Mouse (Mus musculus) monocyte, adult 2 months (primary cell): ENCODE data around the gene Zc3h7b.
"Not testable (repeated sequence)": the region's sequence is repeated elsewhere in the genome, so short reads cannot be mapped to it uniquely, and the experiment has no call there.

ENCODE experiments used
- DNase-seq, 2 experiments: peaks; one replicate each; pipeline ENCODE4 v3.0.0; 2022; ENCODE audit warnings: low spot score in 2 of 2, low read depth in 1 of 2

The Zc3h7b gene

DNA sequence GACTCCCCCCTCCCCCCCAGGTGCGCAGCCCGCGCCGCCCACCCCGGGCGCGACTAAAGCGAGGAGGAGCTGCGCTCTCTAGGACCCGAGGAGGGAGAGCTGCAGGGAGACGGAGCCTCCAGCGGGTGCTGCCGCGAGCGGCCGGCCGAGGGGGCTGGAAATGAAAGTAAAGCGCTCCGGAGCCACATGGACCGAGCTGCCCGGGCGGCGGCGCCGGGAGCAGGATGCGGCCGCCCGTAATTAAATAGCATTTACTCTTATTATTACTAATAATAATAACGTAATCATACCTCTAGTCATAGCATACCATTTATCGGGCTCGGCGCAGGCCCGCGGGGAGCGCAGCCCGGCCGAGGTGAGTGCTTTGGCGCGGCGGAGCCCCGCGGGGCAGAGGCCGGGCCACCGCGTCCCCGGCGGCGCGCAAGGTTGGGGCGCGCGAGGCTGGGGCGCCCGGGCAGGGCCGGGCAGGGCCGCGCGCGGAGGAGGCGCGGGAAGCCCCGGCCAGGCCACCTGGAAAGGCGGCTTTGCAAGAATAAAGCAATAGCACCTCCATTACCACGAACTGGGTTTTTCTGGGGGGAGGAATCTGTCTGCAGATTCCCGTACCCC lies at the start of gene Zc3h7b, which contains the start of gene Rangap1:
Gene Zc3h7b (plus strand): TSS at position 66 of the 609 bp plus-strand sequence.
Gene Rangap1 (minus strand): TSS at position 539 of the 609 bp plus-strand sequence.
- DNase-seq: peak; percentile 11 to 16

DNA sequence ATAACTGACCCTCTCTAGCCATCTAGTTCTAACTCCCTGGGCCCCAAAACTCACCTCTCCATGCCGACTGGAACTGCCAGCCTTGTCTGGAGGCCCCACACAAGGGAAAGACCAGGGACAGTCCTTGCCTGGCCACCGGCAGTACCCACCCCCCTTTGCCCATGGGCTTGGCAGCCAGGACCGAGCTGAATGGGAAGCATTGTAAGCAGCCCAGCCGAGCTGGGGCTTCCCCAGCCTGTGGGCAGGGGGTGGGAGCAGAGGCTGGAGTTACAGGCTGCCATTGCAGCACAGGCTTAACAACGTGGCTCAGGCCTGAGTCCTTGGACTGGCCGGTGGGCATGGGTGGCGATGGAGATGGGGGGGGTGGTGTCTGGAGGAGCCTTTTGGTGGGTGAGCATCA lies 47.7 kb upstream of the Zc3h7b start, which contains the start of gene Chadl:
Gene Chadl (minus strand): TSS at position 113 of the 400 bp plus-strand sequence.
- DNase-seq: no peak

DNA sequence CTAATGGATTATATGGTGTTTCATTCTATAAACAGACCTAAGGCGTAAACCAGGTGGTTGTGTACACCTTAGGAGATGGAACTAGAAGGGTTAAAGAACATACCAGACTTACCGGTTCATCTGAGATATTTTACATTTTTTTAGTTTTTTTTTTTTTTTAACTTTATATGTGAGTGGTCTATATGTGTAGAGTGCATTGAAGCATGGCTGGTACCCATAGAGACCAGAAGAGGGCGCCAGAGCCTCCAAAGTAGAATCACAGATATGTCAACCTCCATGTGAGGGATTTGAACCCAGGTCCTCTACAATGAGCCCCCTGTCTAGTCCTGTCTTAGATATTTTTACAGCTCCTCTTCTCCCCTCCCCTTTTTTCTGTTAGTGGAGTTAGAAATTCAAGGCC lies 47.0 kb upstream of the Zc3h7b start:
- no peak for DNase-seq

DNA sequence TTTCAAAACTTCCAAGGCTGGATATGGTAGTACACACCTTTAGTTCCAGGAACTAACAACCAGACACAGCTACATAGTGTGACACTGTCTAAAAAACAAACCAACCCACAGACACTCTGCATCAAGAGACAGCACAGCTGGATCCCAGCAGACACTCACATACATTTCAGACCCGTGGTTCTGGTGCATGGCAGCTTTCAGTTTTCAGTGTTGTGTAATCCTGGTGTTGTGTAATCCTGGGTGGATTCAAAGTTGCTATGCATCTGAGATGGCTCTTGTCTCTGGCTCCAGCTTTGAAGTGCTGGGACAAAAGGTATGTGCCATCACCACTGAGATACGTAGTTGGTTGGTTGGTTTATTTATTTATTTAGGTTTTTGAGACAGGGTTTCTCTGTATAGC lies 46.3 kb upstream of the Zc3h7b start:
- no peak for DNase-seq

DNA sequence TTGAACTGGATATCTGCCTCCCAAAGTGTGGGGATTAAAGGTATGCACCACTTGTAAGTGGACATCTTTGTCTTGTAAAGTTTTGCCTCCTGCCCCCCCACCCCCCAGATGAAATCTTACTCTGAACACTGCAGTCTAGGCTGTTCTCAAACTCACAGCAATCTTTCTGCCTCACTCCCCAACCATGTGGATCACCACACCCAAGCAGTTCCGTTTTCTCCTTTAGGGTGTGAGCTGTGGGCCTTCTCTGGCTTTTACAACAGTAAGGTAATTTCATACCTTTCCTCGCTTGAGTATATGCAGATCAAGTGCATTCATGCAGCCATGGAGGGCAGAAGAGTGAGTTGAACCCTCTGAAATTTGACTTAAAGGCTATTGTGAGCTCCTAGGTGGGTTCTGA lies 44.7 kb upstream of the Zc3h7b start:
- DNase-seq: no peak

DNA sequence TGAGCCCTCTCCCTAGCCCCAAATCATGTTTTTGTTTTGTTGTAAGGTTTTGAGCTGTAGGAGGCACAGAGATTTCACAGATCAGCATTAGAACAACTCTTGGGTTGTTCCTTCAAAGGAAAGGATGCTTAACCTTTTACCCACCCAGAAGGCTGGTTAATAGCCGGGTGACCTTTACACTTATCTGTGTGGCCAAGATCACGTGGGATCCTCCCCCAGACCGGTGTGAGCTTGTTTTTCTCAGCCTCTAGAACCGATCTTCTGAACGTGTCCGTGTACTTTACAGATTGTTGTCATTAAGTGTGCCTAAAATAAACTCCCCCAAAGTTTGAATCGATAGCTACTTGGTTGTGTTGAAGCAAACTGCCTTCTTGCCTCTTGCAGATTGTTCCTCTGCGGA lies 44.3 kb upstream of the Zc3h7b start:
- no peak for DNase-seq

DNA sequence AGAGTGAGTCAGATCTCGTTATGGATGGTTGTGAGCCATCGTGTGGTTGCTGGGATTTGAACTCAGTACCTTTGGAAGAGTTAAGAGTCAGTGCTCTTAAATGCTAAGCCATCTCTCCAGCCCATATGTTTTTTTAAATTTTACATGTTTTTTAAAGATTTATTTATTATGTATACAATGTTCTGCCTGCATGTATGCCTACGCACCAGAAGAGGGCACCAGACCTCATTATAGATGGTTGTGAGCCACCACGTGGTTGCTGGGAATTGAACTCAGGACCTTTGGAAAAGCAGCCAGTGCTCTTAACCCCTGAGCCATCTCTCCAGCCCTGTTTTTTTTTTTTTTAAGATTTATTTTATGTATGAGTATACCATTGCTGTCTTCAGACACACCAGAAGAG lies 43.5 kb upstream of the Zc3h7b start:
- not testable (repeated sequence) for DNase-seq

DNA sequence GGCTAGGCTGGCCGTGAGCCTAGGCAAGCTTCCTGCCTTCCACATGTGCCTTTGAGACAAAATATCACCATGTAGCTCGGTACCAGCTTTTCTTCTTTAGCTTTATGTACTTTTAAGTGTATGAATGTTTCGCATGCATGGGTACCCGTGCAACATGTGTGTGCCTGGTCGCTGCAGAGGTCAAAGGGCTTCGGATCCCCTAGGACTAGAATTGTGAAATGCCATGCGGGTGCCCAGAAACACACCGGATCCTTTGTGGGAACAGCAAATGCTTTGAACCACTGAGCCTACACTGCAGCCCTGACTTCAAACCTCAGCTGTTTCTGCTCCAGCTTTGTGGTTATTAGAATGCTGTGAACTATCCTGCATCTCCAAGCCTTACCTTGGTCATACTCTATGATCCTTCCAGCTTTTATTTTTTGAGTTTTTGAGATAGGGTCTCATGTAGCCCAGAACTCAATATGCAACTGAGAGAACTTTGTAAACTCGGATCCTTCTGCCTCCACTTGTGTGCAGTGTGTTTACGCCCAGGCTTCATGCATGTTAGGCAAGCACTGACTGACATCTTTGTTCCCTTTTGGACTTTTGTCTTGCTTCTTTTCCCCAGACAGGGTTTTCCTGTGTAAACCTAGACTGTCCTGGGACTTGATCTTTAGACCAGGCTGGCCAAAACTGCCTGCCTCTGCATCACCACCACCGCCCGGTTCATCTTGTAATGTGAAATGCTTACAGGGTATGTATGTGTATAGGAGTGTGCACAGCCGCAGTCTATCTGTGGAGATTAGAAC lies 42.4 kb upstream of the Zc3h7b start:
- DNase-seq: no peak

DNA sequence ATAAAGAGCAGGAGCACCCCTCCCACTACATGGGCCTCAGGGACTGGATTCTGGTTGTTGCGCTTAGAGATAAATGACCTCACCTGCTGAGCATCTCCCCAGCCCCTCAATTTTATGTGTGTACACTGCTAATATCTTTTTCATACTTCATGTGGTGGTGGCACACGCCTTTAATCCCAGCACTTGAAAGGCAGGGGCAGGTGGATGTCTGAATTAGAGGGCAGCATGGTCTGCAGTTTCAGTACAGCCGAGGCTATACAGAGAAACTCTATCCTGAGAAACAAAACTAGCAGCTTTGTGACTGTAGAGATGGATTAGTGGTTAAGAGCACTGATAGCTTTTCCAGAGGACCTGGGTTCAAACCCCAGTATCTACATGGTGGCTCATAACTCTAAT lies 41.8 kb upstream of the Zc3h7b start:
- DNase-seq: no peak

DNA sequence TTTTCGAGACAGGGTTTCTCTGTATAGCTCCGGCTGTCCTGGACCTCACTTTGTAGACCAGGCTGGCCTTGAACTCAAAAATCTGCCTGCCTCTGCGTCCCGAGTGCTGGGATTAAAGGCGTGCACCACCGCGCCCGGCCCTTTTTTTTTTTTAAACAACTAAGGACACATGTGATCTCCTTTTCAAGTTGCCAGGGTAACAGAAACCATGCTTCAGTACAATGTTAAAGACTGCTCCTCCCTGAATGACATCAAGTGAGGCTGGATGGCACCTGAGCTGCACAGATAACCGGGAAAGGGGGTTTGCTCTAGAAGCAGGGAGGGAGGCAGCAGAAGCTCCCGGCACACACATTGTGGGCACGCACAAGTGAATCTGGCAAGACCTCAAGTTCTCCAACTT lies 35.9 kb upstream of the Zc3h7b start:
- DNase-seq: no peak

DNA sequence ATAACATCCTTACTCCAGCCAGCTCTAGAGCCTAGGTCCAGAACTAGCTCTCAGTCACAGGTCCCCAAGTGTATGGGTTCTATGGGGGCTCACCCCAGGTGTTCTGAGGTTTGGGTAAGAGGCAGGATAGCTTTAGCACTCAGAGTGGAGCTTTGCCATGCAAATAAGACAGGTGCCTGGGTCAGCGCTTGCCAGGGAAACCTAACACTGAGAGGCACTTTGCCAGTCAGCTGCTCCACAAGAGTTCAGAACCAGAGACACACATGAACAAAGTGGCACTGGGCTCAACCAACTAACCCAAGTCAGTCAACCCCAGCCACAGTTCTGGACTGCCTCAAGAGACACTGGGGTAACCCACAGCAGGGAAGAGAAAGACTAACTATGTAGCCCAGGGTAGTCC lies 35.2 kb upstream of the Zc3h7b start:
- no peak for DNase-seq

DNA sequence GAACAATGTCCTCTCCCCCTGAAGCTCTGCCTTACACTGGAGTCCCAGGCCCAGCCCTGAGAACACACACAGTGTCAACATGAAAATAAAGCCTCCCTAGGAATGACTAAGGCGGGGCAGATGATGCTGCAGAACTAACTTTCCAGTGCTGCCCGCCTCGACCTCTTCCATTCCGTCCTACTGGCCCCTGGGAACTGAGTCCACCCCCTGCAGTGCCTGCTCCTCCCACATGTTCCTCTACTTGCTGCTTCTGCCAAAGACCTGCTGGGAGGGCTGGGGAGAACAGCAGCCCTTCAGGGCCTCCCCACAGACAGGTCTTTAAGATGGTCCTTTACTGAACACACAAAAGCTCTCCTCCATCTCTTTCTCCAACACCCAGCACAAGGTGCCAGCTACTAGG lies 34.1 kb upstream of the Zc3h7b start:
- DNase-seq: no peak

DNA sequence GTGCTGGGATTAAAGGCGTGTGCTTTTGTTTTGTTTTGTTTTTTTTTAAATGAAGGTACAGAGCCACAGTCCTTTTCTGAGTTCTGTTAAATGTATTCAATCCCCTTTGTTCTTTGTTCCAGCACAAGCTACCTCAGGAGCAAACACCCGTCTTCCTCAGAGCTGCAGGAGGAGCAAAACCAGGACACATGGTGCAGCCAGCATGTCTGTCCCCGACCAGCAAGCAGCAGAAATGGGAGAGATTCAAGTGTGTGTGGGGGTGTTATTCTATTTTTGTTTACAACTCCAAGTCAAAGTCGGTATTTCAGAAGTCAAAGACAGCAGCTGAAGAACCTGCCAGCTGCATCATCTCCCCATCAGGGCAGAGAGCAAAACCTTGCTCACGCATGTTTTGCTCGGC lies 31.1 kb upstream of the Zc3h7b start:
- no peak for DNase-seq

DNA sequence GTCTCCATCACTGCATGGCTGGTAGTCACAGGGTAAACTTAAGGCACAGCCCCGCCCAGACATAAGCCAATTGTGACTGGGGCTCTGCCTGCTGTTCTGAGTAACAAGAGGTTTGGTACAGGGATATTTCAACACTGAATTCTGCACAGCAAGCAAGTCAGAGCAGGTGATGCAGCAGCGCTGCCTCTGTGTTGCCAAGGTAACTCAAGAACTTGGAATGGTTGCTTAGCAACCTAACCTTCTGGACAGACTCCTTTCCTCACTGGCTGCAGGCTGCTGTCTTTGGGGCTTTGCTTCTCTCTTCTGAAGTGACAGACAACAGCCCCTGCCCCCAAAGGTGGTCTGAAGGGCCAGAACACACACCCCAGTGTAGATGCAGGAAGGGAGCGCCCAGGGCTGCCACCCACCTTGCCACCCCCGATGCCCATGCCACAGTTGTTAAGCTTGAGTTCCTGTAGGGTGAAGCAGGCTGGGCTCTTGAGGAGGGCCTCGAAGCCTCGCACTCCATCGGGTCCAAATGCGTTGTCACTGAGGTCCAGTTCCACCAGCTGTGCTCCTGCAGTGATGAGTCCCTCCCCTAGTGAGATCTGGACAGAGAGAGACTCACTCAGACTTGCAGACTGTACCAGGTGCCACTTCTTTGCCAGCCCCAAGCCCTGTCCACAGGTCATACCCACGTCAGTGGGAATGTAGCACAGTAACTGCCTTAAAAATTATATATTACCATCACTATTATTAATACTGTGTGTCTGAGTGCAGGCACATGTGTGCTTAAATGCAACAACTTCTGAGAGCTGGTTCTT lies 26.3 kb upstream of the Zc3h7b start:
- no peak for DNase-seq

DNA sequence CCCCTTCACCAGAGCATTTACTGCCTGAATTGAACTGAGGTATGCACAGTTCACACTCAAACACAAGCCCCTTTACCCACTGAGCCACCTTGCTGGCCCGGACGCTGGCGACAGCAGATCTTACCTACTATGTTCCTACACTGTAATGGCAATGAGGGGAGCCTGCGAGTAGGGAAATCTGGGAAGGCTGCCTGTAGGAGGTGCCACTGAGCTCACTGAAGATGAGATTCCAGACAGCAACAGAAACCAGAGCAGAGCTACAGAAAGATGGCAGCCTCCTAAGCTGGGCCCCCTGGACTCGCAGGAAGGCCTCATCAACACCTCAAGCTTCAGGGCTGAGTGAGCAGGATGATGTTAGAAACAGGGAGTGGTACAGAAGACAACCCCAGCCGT lies 25.7 kb upstream of the Zc3h7b start:
- DNase-seq: no peak

DNA sequence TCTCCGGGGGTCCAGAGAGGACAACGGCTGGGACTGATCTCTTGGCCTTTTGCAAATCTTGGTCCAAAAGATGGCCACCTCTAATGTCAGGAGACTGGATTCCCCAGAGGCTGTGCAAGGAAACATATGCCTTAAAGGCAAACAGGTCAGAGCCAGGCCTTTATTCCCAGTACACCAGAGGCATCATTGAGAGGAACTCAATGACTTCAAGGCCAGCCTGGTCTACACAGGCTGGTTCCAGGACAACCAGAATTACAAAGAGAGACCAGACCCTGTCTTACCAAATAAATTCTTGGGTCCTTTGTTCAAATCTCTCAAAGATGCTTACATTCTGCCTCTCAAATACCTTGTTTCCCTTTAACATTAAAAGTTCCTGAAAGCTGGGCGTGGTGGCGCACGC lies 22.5 kb upstream of the Zc3h7b start:
- no peak for DNase-seq

DNA sequence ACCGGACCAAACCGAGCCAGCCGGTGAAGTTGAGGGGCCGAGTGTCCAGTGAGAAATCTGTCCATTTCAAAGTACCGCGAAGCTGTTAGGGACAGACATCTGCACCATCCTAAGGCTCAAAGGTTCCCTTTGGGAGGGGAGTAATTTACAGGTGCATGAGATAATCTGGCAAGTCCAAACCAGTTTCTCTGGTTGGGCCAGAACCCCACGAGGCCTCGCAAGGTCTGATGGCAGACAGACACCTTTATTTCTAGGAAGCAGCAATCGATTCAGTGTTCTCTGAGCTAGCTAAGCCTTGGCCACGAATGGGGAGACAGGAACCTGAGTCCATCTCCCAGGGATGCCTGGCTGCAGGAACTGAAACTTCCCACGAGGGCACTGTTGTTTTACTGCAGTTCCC lies 21.2 kb upstream of the Zc3h7b start:
- no peak for DNase-seq

DNA sequence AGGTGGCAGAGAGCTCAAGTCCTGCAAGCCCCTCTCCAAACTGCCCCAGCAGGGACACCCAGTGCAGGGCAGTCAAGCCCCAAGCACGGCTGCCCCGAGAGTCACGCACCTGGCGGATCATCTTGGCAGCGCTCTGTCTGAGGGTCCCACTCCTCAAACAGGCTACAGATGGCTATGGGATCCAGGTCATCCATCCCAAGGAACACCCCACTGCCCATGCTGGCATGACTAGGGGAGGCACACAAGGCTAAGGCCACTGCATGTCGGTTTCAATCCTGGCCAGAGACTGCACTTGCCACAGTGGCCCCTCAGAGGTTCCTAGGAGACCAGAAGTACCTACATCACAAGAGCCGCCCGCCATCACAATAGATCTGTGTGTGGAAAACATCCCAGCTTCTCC lies 18.9 kb upstream of the Zc3h7b start:
- no peak for DNase-seq

DNA sequence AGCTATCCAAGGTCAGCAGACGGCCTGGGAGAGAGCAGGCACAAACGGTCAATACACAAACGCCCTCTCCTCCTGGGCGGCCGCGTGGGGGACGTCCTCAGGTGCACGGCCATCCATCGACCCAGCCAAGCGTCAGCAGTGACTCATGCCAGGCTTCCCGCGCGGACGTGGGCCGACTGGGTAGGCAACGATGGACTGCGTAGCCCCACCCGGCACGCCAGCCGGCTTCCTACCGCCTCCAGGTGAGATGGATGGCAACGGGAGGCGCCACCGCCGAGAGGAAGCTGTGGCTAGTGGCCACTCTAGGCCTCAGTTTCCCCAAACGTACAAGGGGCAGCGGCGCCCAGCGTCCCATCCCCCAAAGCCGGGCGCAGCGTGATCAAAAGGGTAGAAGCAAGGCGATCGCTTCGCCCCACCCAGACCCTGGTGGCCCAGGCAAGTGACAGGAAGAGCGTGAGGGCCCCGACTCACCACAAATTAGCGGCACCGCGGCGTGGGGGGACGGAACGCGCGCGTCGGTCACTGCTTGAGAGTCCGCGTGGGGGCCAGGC lies 15.5 kb upstream of the Zc3h7b start:
- no peak for DNase-seq

DNA sequence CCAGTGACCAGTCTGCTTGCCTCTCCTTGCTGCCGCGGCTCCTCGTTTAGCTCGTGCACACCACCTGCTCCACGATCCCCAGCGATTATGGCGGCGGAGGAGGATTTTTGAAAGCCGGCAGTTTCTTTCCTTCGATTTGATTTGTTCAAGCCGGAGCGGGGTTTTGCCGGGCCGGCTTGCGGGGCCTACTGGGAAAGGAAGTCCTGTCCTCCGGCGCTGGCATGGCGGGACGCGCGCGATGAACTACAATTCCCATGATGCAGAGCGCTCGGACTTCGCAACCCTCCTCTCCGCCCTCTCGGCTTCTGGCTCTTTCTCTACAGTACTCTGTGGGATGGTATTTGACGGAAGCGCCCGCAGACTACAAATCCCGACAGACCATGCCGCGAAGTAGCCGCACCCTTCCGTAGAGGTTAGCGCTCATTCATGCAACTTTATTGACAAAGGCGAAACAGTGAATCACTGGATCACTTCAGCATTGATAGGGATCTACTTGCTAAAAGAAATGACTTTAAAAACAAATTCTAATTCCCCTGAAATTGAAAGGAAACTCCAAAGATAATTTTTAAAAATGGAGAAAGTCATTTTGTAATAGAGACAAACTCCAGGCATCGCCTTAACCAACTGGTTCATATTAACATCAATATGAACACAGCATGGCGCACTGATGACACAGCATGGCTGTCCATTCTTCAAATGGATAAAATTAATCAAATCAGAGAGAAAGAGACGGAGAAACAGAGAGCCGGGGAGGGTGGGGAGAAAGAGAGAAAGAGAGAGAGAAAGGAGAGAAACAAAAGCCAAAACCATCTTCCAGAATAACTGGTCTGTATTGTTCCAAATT lies 14.8 kb upstream of the Zc3h7b start:
- DNase-seq: peak; percentile 96 to 98

DNA sequence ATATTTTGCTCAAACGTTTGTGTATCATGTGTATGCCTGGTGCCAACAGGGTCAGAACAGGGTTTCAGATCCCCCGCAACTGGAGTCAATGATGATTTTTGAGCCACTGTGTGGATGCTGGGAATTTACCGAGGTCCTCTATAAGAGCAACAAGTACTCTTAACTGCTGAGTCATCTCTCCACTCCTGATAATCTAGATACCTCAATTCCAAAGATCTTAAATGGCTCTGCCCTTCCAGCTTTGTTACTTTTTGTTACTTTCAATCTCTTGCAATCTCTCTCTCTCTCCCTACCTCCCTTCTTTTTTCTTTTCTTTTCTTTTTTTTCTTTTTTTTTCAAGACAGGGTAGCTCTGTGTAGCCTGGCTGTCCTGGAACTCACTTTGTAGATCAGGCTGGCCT lies 9.8 kb upstream of the Zc3h7b start:
- no peak for DNase-seq
